Mouse (Mus musculus) erythroblast, adult 5-6 weeks (primary cell): ENCODE measurements at regions not wholly inside any gene's neighbourhood (a gene's known extent, or its start where the extent isn't known, plus 50 kb on each side); places are given as distances from the start of the nearest gene placed in this dataset.

Source experiments
- ATAC-seq: replicated peaks from 2 replicates; pipeline ENCODE4 v1.8.0; 2016; ENCODE audit warnings: moderate number of reproducible peaks, mild to moderate bottlenecking, moderate TSS enrichment, inconsistent platforms; ENCODE audit not compliant: poor library complexity, low FRiP score, severe bottlenecking

GRCm38 (mm10) chr13:30045225-30045624 lies 59.4 kb upstream of the E2f3 start:
- ATAC-seq: no peak

- no peak for ATAC-seq
Measured at GRCm38 (mm10) chr13:30044790-30045189, 58.9 kb upstream of the E2f3 start.

- ATAC-seq: no peak
Measured at GRCm38 (mm10) chr13:30042689-30043320, 56.9 kb upstream of the E2f3 start.

GRCm38 (mm10) chr13:30041501-30042295 lies 55.8 kb upstream of the E2f3 start:
- no peak for ATAC-seq

- no peak for ATAC-seq
Measured at GRCm38 (mm10) chr13:30040288-30040687, 54.4 kb upstream of the E2f3 start.

GRCm38 (mm10) chr13:30039791-30040190 lies 53.9 kb upstream of the E2f3 start:
- no peak for ATAC-seq

GRCm38 (mm10) chr13:30036561-30036960 lies 50.7 kb upstream of the E2f3 start:
- ATAC-seq: no peak

GRCm38 (mm10) chr13:30036071-30036470 lies 50.2 kb upstream of the E2f3 start:
- no peak for ATAC-seq
